Mouse (Mus musculus): ENCODE data around the gene Rybp.

Gene Rybp

DNA sequence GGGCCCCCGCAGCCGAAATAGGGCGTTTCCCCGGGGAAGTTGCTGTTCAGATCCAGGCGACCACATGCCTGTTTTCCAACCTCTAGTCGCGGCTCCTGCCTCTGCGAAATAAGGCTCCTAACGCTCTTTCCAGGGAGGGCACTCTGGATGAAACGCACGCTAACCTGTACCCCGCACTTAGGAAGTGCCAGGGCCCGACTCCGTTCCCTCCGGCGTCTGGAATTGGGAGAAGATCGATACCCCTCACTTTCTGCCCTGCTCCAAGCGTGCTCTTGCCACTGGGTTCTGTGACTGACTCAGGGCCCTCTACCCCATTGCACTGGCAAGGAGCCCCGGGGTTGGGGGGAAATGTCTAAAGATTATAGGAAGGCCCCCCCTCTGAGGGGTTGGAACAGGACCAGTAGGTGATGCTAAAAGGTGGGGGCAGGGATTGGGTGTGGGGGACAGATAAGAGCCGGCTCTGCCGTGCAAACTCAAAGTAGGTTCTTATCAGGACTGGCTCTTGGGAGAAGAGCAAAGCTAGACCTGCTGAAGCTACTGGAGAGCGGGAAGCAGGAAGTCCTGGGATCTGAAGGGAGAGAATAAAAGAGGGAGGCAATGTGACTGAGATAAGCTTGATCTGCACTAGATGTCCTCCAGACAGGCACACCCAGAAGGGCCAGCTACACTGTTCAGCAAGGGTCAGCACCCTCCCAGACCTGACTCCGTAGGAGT, 888 bp upstream of the Rybp start:
- in situ Hi-C loops (cut with MseI, MboI) = loop anchor here in 1 of 2 experiments (10.0 kb wide), 1 partner anchor 237 kb away; no protein-coding TSS in a partner anchor

DNA sequence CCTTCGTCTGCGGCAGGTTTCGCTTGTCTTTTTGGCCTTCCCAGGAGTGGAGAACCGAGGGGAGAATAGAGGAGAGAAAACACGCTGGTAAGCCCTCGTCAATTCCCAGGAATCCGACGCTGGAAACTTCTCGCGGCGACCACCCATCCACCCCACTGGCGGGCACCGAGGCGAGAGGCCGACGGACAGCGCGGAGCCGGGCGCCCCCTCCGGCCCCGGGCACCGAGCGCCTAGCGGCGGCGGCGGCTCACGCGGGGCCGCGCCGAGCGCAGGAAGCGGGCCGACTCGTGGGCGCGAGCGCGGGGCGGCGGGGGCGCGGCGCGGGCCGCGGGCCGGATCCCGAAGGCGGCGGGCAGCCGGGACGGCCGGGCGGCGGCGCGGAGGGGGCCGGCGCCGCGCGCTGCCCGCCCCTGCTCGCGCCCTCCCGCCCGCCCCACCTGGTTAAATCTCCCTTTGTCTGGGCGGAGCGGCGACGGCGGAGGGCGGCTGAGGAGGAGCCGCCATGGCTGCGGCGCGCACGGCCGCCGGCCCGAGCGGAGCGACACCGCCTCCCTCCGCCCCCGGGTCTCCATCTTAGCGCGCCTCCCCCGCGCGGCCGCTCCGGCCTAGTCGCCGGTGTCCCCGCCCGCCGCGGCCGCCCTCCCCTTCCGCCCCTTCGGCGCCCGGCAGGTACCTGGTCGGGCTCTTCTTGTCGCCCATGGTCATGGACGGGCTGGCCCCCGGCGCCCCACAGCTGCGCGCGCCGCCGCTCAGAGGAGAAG, 532 bp downstream of the Rybp start:
- in situ Hi-C loops (cut with MseI, MboI) = loop anchor here in 1 of 2 experiments (10.0 kb wide), 1 partner anchor 238 kb away; no protein-coding TSS in a partner anchor

DNA sequence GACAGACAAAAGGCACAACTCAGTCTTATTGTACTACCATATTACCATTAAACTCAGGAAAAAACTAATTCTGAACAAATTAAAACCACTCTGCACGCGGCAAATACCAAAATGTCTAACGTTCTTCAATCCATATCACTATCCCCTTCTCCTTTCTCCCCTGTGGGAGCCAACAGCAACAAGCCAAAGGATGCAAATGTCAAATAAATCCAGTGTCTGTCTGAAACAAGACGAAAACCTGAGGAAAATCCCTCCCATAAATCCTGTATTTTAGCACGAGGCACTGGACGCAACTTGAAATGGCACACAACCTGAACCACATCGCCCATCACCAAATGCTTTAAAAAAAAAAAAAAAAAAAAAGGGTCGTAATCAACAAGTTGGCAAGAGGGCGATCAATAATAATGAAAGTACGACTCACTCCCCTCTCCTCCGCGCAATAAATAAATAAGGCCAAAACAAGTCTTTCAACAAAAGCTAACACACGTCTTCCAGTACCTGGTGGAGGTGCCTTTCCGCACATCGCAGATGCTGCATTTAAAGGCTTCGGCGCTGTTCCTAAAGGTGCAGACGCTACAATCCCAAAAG, 1.2 kb downstream of the Rybp start:
- in situ Hi-C loops (cut with MseI, MboI) = loop anchor here in 1 of 2 experiments (10.0 kb wide), 1 partner anchor 239 kb away; no protein-coding TSS in a partner anchor

DNA sequence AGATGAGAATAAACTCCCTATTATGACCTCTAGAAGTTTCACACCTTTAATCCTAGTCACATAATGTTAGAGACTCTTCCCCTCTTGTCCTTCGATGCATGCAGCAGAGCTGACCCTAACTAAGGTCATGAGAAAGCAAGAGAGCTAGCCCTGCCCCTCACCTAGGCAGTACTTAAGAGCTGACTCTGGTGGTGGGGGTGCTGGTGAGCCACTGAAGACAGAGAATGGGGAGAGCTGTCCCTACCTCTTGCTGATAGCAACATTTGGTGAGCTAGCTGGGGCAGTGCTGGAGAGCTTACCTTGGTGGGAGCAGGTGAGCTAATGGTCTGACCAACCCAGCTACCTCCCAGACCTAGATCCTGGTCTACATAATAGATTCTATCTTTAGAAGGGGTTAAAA, 8.4 kb downstream of the Rybp start:
- in situ Hi-C loops (cut with MseI, MboI) = no loop called here

DNA sequence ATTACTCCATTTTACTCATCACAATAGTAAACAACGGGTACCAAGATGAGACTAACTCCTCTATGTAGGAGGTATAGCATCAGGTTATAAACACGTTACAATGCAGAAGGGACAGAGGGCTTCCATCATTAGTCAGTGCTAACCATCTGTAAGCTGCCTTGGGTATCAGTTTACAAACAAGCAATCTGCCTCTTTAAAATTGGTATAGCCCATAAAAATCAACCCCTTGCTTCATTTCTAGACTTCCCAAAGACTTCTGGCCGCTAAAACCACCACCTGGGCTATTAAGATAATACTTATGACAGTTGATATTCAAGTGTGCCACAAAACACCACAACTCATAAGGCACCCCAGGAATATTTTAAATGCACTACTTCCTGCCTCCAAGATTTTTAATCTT, 10.9 kb downstream of the Rybp start:
- in situ Hi-C loops (cut with MseI, MboI) = no loop called here

DNA sequence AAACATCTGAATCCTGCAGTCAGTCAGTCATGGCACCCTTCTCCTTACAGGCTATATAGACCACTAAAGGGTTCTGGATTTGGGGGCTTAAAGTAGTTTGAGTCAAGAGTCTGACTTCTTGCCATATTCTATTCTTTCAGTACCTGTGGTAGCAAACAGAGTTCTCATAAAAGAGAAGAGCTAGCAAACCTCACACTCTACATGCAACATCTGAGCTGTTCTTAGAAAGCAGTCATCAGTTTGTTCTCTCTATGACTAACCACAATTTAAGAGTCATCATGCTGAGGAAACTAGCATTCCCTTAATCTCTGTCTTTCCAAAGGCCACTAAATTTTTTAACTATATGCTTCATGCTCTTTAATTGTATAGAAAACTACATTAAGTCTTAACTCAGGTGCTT, 11.6 kb downstream of the Rybp start:
- in situ Hi-C loops (cut with MseI, MboI) = no loop called here

DNA sequence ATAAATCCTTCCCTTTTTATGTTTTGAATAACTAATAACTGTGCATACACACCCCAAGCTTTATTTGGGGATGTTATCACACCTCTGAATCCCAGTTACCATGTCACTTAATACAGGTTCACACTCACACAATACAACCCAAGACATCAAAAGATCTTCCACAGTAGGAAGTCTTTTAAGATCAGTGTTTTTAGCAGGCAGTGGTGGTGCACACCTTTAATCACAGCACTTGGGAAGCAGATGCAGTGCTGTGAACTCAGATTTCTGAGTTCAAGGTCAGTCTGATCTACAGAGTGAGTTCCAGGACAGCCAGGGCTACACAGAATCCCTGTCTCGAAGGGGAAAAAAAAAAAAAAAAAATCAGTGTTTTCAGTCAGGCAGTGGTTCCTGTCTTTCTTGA, 13.7 kb downstream of the Rybp start:
- in situ Hi-C loops (cut with MseI, MboI) = no loop called here

DNA sequence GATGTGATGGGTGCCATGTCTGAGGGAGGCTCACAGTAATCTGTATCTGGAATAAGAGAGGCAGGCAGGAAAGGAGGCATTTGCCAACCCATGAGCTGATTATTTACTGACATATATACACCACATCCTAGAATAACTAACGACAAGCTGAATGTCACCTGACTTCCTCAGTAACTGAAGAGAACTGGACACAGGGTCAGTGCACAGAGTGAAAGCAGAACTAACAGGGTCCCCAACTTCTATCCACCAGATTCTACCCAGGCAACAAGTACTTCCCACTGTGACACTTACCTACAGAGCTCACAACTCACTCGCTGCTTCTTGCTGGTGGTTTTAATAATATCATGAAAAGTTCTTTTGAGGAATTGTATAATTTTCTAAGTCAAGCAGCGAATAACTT, 15.3 kb downstream of the Rybp start:
- in situ Hi-C loops (cut with MseI, MboI) = no loop called here

DNA sequence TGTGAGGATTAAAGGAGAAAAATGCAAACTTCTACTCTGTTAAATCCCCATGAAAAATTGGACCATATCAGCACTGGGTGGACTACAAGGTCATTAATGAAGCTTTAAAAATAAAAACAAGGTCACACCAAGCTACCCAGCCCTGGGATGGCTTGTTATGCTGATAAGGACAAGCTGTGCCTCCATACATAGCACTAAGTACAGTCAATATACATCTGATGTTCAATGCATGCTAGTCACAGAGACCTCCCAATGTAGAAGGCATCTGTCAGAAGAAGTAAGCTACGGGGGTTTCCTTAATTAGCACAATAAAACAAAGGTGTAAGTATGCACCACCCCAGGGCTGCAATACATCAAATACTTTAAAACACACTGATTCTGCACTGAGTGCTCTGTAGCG, 16.5 kb downstream of the Rybp start:
- in situ Hi-C loops (cut with MseI, MboI) = no loop called here

DNA sequence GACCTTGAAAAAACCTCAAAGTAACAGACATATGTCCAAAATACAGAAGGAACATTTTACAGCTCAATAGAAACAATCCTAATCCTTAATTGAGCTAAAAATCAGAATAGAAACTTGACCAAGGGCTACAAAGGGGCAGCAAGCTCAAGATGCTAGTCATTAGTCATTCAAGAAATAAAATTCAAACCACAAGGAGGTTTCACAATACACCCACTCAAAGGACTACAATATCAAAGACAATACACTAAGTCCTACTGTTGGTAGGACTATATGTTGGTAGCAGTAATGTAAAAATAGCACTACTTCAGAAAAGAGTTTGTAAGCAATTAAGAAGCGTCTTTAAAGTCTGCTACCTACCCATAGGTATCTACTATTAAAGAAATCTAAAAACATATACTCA, 27.7 kb downstream of the Rybp start:
- in situ Hi-C loops (cut with MseI, MboI) = no loop called here

DNA sequence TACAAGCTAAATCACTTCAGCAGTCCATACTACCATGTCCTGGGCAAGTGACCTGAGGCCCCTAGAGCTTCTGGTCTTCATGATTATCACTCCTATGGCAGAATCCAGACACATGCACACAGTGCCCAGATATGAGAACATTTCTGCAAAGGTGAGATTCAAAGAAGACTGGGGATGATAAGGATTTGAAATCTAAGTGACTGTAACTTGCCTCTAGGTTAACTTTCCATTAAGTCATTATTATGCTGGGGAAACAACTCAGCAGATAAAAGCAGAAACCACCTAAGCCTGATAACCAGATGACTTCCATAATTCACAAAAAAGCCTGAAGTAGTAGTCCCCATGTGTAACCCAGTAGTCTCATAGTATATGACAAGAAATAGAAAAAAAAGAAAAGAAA, 29.0 kb downstream of the Rybp start:
- in situ Hi-C loops (cut with MseI, MboI) = no loop called here

DNA sequence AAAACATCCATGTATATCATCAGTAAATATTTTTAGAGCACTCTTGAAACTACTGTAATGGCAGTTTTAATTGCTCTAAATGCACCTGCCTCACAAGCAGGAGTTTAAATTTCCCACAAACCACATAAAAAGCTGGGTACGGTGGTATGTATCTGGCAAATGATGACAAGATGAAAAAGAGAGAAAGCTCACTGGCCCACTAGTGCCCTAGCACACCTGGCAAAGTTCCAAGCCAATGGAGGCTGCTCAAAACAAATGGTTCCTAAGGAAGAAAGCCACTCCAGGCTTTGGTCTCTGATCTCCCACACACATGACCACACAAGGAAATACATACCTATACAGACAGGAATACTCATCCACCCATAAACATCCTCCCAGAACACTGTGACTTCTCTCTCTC, 31.9 kb downstream of the Rybp start:
- in situ Hi-C loops (cut with MseI, MboI) = no loop called here

DNA sequence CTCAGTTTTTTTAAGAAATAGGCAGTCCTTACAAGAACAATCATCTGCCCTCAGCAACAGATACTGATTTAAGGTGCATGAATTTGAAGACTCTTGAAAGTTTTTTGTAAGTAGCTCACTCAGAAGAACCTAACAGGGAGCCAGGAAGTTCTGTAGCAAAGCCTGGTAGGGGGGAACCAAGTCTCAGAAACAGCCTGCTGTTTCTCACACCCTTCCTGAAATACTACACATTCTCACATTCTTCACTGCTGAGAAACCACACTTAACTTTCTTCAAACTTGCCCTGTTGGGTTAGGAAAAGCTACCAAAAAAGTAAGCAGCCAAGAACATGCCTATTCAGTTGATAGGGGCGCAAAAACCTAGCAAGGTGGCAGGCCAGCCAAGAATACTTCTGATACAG, 32.6 kb downstream of the Rybp start:
- in situ Hi-C loops (cut with MseI, MboI) = no loop called here

DNA sequence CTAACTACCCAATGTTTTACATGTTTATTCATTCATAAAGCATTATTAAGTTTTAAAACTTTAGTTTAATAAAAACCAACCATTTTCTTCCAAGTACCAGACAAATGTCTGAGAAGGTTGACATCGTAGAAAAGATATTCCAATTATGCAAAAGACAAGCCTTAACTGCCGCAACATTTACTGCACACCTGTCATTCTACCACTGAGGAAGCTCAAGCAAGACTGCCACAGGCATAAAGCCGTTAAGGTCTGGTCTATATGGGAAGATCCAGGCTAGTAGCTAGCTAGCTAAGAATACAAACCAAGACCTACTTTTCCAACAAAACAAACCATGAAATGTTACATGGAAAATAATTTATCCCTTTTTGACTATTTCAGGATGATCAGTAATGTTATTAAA, 42.8 kb downstream of the Rybp start:
- in situ Hi-C loops (cut with MseI, MboI) = no loop called here

DNA sequence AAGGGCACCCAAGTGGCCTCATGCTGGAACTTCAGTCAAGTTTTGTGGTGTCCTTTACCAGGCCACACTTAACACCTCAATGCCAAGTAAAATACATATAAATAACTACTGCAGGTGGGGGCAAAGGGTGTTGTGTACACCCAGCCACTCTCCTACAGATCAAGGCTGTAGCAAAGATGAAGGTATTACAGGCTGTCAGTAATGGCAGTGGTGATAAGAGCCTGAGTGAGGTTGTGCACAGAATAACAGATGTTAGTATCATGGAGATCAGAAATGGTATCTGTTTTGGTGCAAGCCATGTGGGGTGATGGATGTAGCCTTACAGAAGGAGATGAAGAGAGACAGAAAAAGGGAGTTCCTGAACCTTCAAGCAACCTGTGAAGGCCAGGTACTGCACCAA, 52.2 kb downstream of the Rybp start:
- in situ Hi-C loops (cut with MseI, MboI) = no loop called here

DNA sequence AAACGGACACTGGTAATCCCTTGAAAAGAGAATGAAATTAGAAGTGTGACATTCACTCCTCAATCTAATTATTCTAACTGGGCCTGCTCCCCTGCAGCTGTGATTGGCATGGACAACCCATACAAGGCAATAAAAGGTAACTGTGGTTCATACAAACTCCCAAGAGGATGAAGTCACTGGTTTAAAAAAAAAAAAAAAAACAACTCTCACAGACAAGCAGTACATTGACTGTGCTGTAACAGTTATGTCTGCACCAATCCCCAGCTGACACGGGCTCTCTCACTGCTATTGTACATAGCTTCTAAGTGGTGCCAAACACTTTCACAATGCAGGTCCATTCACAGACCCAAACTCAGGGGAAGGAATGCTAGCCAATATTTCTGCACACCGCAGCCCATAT, 53.8 kb downstream of the Rybp start:
- in situ Hi-C loops (cut with MseI, MboI) = no loop called here

DNA sequence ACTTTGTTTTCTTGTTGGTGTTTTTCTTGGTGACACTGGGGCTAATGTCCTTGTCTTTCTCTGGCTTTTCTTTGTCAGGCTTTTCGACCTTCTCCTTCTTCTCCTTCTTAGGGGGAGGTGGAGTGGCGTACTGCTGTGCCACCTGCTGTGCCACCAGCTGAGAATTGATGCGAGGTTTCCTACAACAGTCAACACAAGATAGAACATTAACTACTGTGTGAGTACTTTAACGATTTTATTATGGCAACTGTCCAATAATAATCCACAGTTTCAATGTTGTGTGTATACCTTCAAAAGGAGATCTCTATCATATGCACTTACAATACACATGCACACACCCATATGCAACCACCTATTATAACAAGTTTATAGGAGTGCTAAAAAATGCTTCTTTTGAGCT, 54.2 kb downstream of the Rybp start:
- in situ Hi-C loops (cut with MseI, MboI) = no loop called here

DNA sequence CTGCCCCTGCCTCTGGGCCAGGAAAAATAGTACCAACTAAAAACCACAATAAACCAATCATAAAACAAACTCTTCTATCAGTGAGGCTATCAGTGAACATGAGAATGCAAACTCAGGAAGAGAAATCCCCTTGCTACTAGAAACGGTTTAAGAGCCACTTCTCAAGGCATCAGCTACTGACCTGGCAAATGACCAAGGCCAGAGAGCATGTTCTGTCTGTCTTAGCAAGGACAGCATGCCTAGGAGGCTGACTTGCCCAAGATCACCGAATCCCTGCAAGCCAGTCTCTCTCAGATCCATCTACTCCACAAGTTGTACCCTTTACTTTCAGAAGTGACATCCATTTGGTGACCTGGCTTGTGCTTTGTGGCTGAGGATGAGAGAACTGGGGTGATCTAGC, 61.1 kb downstream of the Rybp start:
- in situ Hi-C loops (cut with MseI, MboI) = no loop called here

DNA sequence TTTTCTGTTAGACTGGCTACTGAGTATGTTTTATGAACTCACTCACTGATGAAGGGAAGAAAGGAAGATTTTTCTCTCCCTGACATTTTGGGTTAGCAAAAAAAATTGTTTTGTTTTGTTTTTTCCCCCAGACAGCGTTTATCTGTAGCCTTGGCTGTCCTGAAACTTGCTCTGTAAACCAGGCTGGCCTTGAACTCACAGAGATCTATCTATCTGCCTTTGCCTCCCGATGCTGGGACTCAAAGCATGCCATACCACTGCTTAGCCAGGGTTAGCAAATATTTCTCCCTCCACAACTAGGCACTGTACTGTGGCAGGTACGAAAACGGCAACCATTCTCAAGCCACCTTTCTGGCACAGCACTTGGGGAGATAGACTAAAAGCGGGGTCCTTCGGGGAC, 63.4 kb downstream of the Rybp start:
- in situ Hi-C loops (cut with MseI, MboI) = no loop called here

DNA sequence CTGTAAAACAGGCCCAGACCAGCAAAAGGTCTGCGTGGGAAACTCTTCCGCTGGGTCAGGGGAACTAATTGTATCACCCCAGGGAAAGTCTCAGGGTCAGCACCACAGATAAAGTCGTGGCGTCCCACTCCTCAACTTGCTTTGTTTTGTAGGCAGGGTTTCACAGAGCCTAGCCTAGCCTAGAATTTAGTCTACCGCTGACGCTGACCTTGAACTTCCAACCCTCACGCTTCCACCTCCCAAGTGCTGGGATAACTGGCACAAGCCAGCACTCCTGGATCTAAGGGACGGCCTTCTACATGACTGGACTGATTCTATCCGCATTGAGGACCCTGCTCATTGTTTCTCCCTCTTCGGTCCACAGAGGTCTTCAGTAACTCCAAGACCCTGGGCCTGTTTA, 63.9 kb downstream of the Rybp start:
- in situ Hi-C loops (cut with MseI, MboI) = no loop called here

DNA sequence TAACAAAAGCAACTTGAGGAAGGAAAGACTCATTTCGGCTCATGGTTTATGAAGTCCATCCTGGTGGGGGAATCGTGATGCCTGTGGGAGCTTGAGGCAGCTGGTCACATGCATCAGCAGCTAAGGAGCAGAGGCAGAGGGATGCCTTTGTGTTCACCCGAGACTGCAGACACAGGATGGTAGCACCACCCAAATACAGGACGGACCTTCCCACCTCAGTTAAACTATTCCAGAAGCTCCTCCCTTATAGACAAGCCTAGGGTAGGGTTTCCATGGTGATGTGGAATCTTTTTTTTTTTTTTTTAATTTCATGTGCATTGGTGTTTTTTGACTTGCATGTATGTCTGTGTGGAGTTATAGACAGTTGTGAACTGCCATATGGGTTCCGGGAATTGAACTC, 64.4 kb downstream of the Rybp start:
- in situ Hi-C loops (cut with MseI, MboI) = no loop called here

DNA sequence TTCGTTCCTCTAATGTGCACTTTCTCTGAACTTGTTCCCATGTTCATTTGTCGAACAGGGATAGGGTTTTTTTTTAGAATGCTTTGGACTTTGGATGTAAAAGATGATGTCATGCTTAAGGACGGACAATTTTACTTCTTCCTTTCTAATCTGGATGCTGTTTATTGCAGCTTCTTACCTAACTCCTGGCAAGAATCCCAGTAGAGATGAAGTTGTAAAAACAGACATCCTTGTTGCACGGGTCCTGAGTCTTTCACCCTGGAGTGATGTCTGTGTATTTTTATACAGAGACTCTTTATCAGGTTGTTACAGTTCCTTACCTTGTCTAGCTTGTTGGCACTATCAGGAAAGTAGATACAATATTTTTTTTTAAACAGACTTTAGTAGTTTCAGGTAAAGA, 65.5 kb downstream of the Rybp start:
- in situ Hi-C loops (cut with MseI, MboI) = no loop called here
